Mouse (Mus musculus) heart, embryonic 11.5 days (tissue): ENCODE measurements around the gene Anapc2. TPM values are rescaled to one million over a fixed set of nuclear protein-coding genes. Genes with fewer than 3 reads are reported as not detected.
"Not testable (repeated sequence)": the region's sequence is repeated elsewhere in the genome, so short reads cannot be mapped to it uniquely, and the experiment has no call there.

Experiments used
- ATAC-seq: fragments of 200-750 bp; cut with Nextera tagmentation; replicated peaks from 2 replicates; pipeline ENCODE4 v1.8.0; 2017; ENCODE audit warnings: moderate library complexity; ENCODE audit not compliant: insufficient number of reproducible peaks, low FRiP score, low TSS enrichment
- H3K27ac ChIP-seq: fragments of 300-500 bp; sonication (generic); 2 replicates; pipeline ENCODE4 v1.5.1; 2014; ENCODE audit warnings: mild to moderate bottlenecking, low read depth, low read length
- H3K27me3 ChIP-seq: fragments of 300-500 bp; sonication (generic); 2 replicates; pipeline ENCODE4 v1.6.1; 2014; ENCODE audit warnings: mild to moderate bottlenecking, low read length, mixed read lengths; ENCODE audit not compliant: control insufficient read depth, insufficient read depth
- H3K36me3 ChIP-seq: fragments of 300-500 bp; sonication (generic); 2 replicates; pipeline ENCODE4 v1.6.1; 2014; ENCODE audit warnings: mild to moderate bottlenecking, low read length, moderate library complexity, mixed read lengths; ENCODE audit not compliant: control insufficient read depth, insufficient read depth
- H3K4me1 ChIP-seq: fragments of 300-500 bp; sonication (generic); 2 replicates; pipeline ENCODE4 v1.6.1; 2014; ENCODE audit warnings: low read length; ENCODE audit not compliant: control insufficient read depth, insufficient read depth
- H3K4me2 ChIP-seq: fragments of 300-500 bp; sonication (generic); 2 replicates; pipeline ENCODE4 v1.6.1; 2014; ENCODE audit warnings: mild to moderate bottlenecking, moderate library complexity
- H3K4me3 ChIP-seq: fragments of 300-500 bp; sonication (generic); 2 replicates; pipeline ENCODE4 v1.5.1; 2014; ENCODE audit warnings: low read depth, low read length
- H3K9ac ChIP-seq: fragments of 300-500 bp; sonication (generic); 2 replicates; pipeline ENCODE4 v1.6.1; 2014; ENCODE audit warnings: mild to moderate bottlenecking, low read depth, low read length, moderate library complexity
- H3K9me3 ChIP-seq: fragments of 300-500 bp; sonication (generic); replicated peaks from 2 replicates; pipeline ENCODE4 v1.6.1; 2016; ENCODE audit warnings: low read length; ENCODE audit not compliant: control insufficient read depth
- WGBS: fragments of 180-500 bp; shearing (Covaris S2); extraction: QIAGEN DNeasy Blood & Tissue Kit; methylation state at CpG from one replicate; pipeline ENCODE4 v1.1.7; 2014; ENCODE audit not compliant: insufficient replicate concordance; 5-methylcytosine and 5-hydroxymethylcytosine counted together
- polyA plus RNA-seq: library from polyadenylated mRNA; unstranded; fragments of >200 nt; fragmentation: Nextera tagmentation; extraction: Ambion mirVana; gene quantifications from 2 replicates; pipeline ENCODE4 v1.2.1, GENCODE M21; 2014

Anapc2 gene
- polyA plus RNA-seq, 1 experiment from 2014 or later = 73.0 TPM

- ATAC-seq = no peak
- no peaks in the 10 kb centered on the region for H3K9me3 ChIP-seq
- H3K9ac ChIP-seq = no peak overlapping the region
- H3K4me2 ChIP-seq = no peak overlapping the region; the same call in 1 of the 2 replicates
- peaks cover 6% of the 10 kb centered on the region for H3K36me3 ChIP-seq
- H3K27ac ChIP-seq = no peak overlapping the region
- 73% methylated on average over 8 of the region's 8 CpGs for WGBS
- peaks cover 20% of the 10 kb centered on the region for H3K4me1 ChIP-seq
- no peak overlapping the region for H3K4me3 ChIP-seq
- H3K27me3 ChIP-seq = peaks cover 31% of the 10 kb centered on the region
These were observed 28.9 kb upstream of the Anapc2 start for GRCm38 (mm10) chr2:25243342-25243741.

GRCm38 (mm10) chr2:25244144-25244543, 28.1 kb upstream of the Anapc2 start:
- 87% methylated on average over 4 of the region's 4 CpGs for WGBS
- Histone ChIP-seq H3K9me3 (no peaks in the 10 kb centered on the region), H3K36me3 (peaks cover 6% of the 10 kb centered on the region), H3K27ac (no peak overlapping the region), H3K27me3 (peaks cover 31% of the 10 kb centered on the region), H3K4me3 (no peak overlapping the region), H3K4me2 (no peak overlapping the region), H3K4me1 (peaks cover 20% of the 10 kb centered on the region), H3K9ac (no peak overlapping the region)
- ATAC-seq = no peak

- Histone ChIP-seq H3K4me1 (peaks cover 9% of the 10 kb centered on the region), H3K4me3 (no peak within 1 kb of the TSS), H3K9me3 (no peaks in the 10 kb centered on the region), H3K27me3 (peaks cover 26% of the 10 kb centered on the region), H3K4me2 (no peak within 1 kb of the TSS), H3K9ac (no peak within 1 kb of the TSS), H3K36me3 (peaks cover 9% of the 10 kb centered on the region), H3K27ac (no peak within 1 kb of the TSS)
- 86% methylated on average over 10 of the region's 10 CpGs for WGBS
- no peak for ATAC-seq
These were observed 25.9 kb upstream of the Anapc2 start, which contains the start of gene AL732309.1 for GRCm38 (mm10) chr2:25246183-25247072. AL732309.1 (minus strand) TSS chr2:25246863.

- no peak overlapping the region for H3K4me3 ChIP-seq
- no peaks in the 10 kb centered on the region for H3K9me3 ChIP-seq
- 72% methylated on average over 1 of the region's 1 CpGs for WGBS
- H3K4me2 ChIP-seq = no peak overlapping the region
- H3K27me3 ChIP-seq = no peaks in the 10 kb centered on the region
- no peak overlapping the region for H3K27ac ChIP-seq
- H3K36me3 ChIP-seq = peaks cover 11% of the 10 kb centered on the region; the same call in 1 of the 2 replicates
- no peak for ATAC-seq
- H3K9ac ChIP-seq = no peak overlapping the region
- peaks cover 10% of the 10 kb centered on the region for H3K4me1 ChIP-seq
These were observed 19.9 kb upstream of the Anapc2 start for GRCm38 (mm10) chr2:25252331-25252730.

GRCm38 (mm10) chr2:25255284-25255779, 16.9 kb upstream of the Anapc2 start, which contains the start of gene Tmem203:
Tmem203 (plus strand) TSS chr2:25255439.
- peak within 1 kb of the TSS; percentile 25 for H3K27ac ChIP-seq
- peak within 1 kb of the TSS; percentile 96 for H3K4me2 ChIP-seq
- no peaks in the 10 kb centered on the region for H3K9me3 ChIP-seq
- H3K36me3 ChIP-seq = peaks cover 5% of the 10 kb centered on the region; the same call in 1 of the 2 replicates
- H3K4me3 ChIP-seq = peak within 1 kb of the TSS; percentile 100
- under 1% methylated on average over 39 of the region's 39 CpGs for WGBS
- peak within 1 kb of the TSS; percentile 90 for H3K9ac ChIP-seq
- no peaks in the 10 kb centered on the region for H3K27me3 ChIP-seq
- H3K4me1 ChIP-seq = peaks cover 10% of the 10 kb centered on the region
- ATAC-seq = peak; percentile 79

GRCm38 (mm10) chr2:25256443-25257109, 15.7 kb upstream of the Anapc2 start:
- H3K9me3 ChIP-seq, H3K36me3 ChIP-seq, H3K27ac ChIP-seq, ATAC-seq, H3K27me3 ChIP-seq, H3K9ac ChIP-seq: not testable (repeated sequence)
- Histone ChIP-seq H3K4me3 (peak overlapping the region; percentile 100), H3K4me2 (peak overlapping the region; percentile 96), H3K4me1 (peaks cover 10% of the 10 kb centered on the region)
- 59% methylated on average over 11 of the region's 12 CpGs for WGBS

- ATAC-seq, H3K27ac ChIP-seq, H3K36me3 ChIP-seq, H3K27me3 ChIP-seq, H3K4me3 ChIP-seq, H3K9ac ChIP-seq, H3K4me2 ChIP-seq, H3K9me3 ChIP-seq: not testable (repeated sequence)
- peaks cover 10% of the 10 kb centered on the region for H3K4me1 ChIP-seq
- 78% methylated on average over 5 of the region's 5 CpGs for WGBS
These were observed 15.0 kb upstream of the Anapc2 start for GRCm38 (mm10) chr2:25257250-25257649.

- peaks cover 6% of the 10 kb centered on the region for H3K27me3 ChIP-seq
- WGBS = 49% methylated on average over 2 of the region's 2 CpGs
- no peaks in the 10 kb centered on the region for H3K9me3 ChIP-seq
- no peaks in the 10 kb centered on the region for H3K36me3 ChIP-seq
- peaks cover 19% of the 10 kb centered on the region for H3K4me1 ChIP-seq
- H3K27ac ChIP-seq = no peak overlapping the region
- H3K4me2 ChIP-seq = no peak overlapping the region
- no peak for ATAC-seq
- no peak overlapping the region for H3K9ac ChIP-seq
- H3K4me3 ChIP-seq = no peak overlapping the region
These were observed 13.4 kb upstream of the Anapc2 start for GRCm38 (mm10) chr2:25258887-25259286.
